9 mouse cellular contexts compared by ENCODE assay signal in genomic region chr14:54059776-54060175, GRCm38 (mm10).
DNase-seq lines count a peak whose midpoint lies in the region; ATAC-seq and TF ChIP-seq lines count a peak whose summit lies in the region.
"Had no signal": no experiment of that assay in that cellular context is flagged by ENCODE, and none has a peak within 500 bp of the region (broad histone marks: within the 10 kb centered on the region; RNA-seq: fewer than 3 reads in every experiment).

No protein-coding gene starts in this region.

- TF ChIP-seq EP300 in stomach, postnatal 0 days (optimal IDR thresholded peaks at IDR 0.05), result no peak

- H3K9ac ChIP-seq in kidney, embryonic 16.5 days (replicated peaks; ENCODE audit: low read length), result no peak overlapping the region
- no peak overlapping the region for H3K9ac ChIP-seq in liver, embryonic 13.5 days
- 0 out of 2 replicates have a peak overlapping the region, but pooled peaks have one; percentile 8 for H3K9ac ChIP-seq in neural tube, embryonic 13.5 days
- H3K9ac ChIP-seq in stomach, postnatal 0 days (ENCODE audit: low read length), result no peak overlapping the region

- H3K4me3 ChIP-seq in kidney, embryonic 16.5 days (ENCODE audit: low read length), result no peak overlapping the region
- no peak overlapping the region for H3K4me3 ChIP-seq in liver, embryonic 13.5 days (replicated peaks)
- no peak overlapping the region for H3K4me3 ChIP-seq in neural tube, embryonic 13.5 days
- H3K4me3 ChIP-seq in stomach, postnatal 0 days (ENCODE audit: low read depth, low read length), result no peak overlapping the region
- H3K4me3 ChIP-seq: erythroblast, embryonic 14.5 days had no signal

- peak; percentile 80 for ATAC-seq in granulocyte monocyte progenitor cell, adult 5-6 weeks (replicated peaks; ENCODE audit: poor library complexity, severe bottlenecking)
- ATAC-seq in kidney, embryonic 16.5 days (ENCODE audit: low FRiP score, low TSS enrichment), result peak; percentile 78; the same call in 1 of the 2 replicates
- peak; percentile 53; the same call in 1 of the 2 replicates for ATAC-seq in liver, embryonic 13.5 days (ENCODE audit: low read depth)
- peak; percentile 89 for ATAC-seq in neural tube, embryonic 13.5 days (ENCODE audit: low read depth)
- ATAC-seq in stomach, postnatal 0 days (ENCODE audit: low FRiP score, low TSS enrichment), result peak; percentile 76

- H3K27me3 ChIP-seq in kidney, embryonic 16.5 days (ENCODE audit: insufficient read depth, low read length), result no peaks in the 10 kb centered on the region
- H3K27me3 ChIP-seq in liver, embryonic 13.5 days, result peaks cover 36% of the 10 kb centered on the region
- H3K27me3 ChIP-seq in neural tube, embryonic 13.5 days, result no peaks in the 10 kb centered on the region; the same call in 1 of the 2 replicates
- no peaks in the 10 kb centered on the region for H3K27me3 ChIP-seq in stomach, postnatal 0 days (ENCODE audit: control insufficient read depth, insufficient read depth, low read length)

- H3K27ac ChIP-seq in kidney, embryonic 16.5 days (ENCODE audit: low read length), result no peak overlapping the region
- H3K27ac ChIP-seq in liver, embryonic 13.5 days, result no peak overlapping the region
- H3K27ac ChIP-seq in neural tube, embryonic 13.5 days (replicated peaks), result peak overlapping the region; percentile 73
- no peak overlapping the region for H3K27ac ChIP-seq in stomach, postnatal 0 days (replicated peaks)

- peaks cover 2% of the 10 kb centered on the region; the same call in 1 of the 2 replicates for H3K4me1 ChIP-seq in kidney, embryonic 16.5 days (ENCODE audit: insufficient read depth, low read length)
- peaks cover 11% of the 10 kb centered on the region for H3K4me1 ChIP-seq in liver, embryonic 13.5 days (replicated peaks)
- peaks cover 35% of the 10 kb centered on the region for H3K4me1 ChIP-seq in neural tube, embryonic 13.5 days (replicated peaks)
- H3K4me1 ChIP-seq in stomach, postnatal 0 days (replicated peaks; ENCODE audit: control insufficient read depth, insufficient read depth), result no peaks in the 10 kb centered on the region

- no peaks in the 10 kb centered on the region for H3K9me3 ChIP-seq in kidney, embryonic 16.5 days (ENCODE audit: low read length)
- no peaks in the 10 kb centered on the region for H3K9me3 ChIP-seq in liver, embryonic 13.5 days (replicated peaks)
- H3K9me3 ChIP-seq in neural tube, embryonic 13.5 days, result no peaks in the 10 kb centered on the region
- H3K9me3 ChIP-seq in stomach, postnatal 0 days (ENCODE audit: control insufficient read depth, low read length), result no peaks in the 10 kb centered on the region

- no peaks in the 10 kb centered on the region for H3K36me3 ChIP-seq in kidney, embryonic 16.5 days (ENCODE audit: insufficient read depth, low read length)
- H3K36me3 ChIP-seq in liver, embryonic 13.5 days, result no peaks in the 10 kb centered on the region
- H3K36me3 ChIP-seq in neural tube, embryonic 13.5 days, result no peaks in the 10 kb centered on the region
- no peaks in the 10 kb centered on the region for H3K36me3 ChIP-seq in stomach, postnatal 0 days (ENCODE audit: control insufficient read depth, insufficient read depth, low read length)

- WGBS in kidney, embryonic 16.5 days, result 17% methylated on average over 4 of the region's 4 CpGs
- 13% methylated on average over 4 of the region's 4 CpGs for WGBS in liver, embryonic 13.5 days (ENCODE audit: insufficient replicate concordance)
- WGBS in neural tube, embryonic 13.5 days, result 20% methylated on average over 4 of the region's 4 CpGs
- WGBS in stomach, postnatal 0 days, result 17% methylated on average over 4 of the region's 4 CpGs

- DNase-seq in 416B (ENCODE audit: low read depth), result peak; percentile 85
- DNase-seq in adrenal gland, adult (ENCODE audit: inconsistent age in 2 of 2, low spot score in 1 of 2), result peak; percentile 62 to 91
- DNase-seq in embryo, embryonic 10.5 days (ENCODE audit: low spot score), result peak; percentile 94
- peak; percentile 43 for DNase-seq in liver, embryonic 13.5 days
- peak; percentile 66 for DNase-seq in stomach, postnatal 0 days (ENCODE audit: low spot score)

- H3K4me2 ChIP-seq in kidney, embryonic 16.5 days (replicated peaks; ENCODE audit: low read depth, low read length), result no peak overlapping the region
- H3K4me2 ChIP-seq in liver, embryonic 13.5 days, result no peak overlapping the region
- H3K4me2 ChIP-seq in neural tube, embryonic 13.5 days, result peak overlapping the region; percentile 23; the same call in 1 of the 2 replicates
- H3K4me2 ChIP-seq in stomach, postnatal 0 days (replicated peaks; ENCODE audit: low read depth), result no peak overlapping the region

- TF ChIP-seq CTCF in stomach, postnatal 0 days (IDR thresholded peaks at IDR 0.05; ENCODE audit: low read depth), result peak; percentile 89

Comparison
In these comparisons a context has a peak if more than half of its experiments do, and no peak if none do; other contexts are left out.
1. DNase-seq: peak in every context shown above with its lines; median percentile 94 in embryo, embryonic 10.5 days; 85 in 416B; 76 in adrenal gland, adult; 66 in stomach, postnatal 0 days; 43 in liver, embryonic 13.5 days.